Mouse (Mus musculus): ENCODE measurements around the gene Fam24a. TPM values are rescaled to one million over a fixed set of nuclear protein-coding genes. Genes with fewer than 3 reads are reported as not detected.

The Fam24a gene
- total RNA-seq, 2 experiments from 2014 or later, result not detected

DNA sequence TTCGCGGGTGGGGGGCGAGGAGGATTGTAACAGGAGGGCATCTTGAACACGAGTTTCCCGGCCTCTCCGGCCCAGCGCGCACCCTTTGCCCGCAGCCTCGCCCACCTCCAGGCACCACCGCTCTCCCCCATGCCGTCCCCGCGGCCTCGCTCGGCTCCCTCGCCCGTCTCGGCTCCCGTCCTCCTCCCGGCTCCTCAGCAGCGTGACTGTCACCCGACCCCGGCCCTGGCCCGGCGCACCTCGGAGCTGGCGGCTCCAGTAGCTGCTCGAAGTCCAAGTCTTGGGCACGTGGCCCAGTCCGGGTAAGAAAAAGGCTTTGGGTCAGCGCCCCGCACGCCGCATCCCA is 28.6 kb downstream of the Fam24a start:
- TF ChIP-seq CTCF (conservative IDR thresholded peaks at IDR 0.05), result no peak
- H3K27ac ChIP-seq, result peak overlapping the region; percentile 96
- peak overlapping the region; percentile 77 for H3K4me3 ChIP-seq
- no peak for DNase-seq (ENCODE audit: low spot score in 2 of 2)

DNA sequence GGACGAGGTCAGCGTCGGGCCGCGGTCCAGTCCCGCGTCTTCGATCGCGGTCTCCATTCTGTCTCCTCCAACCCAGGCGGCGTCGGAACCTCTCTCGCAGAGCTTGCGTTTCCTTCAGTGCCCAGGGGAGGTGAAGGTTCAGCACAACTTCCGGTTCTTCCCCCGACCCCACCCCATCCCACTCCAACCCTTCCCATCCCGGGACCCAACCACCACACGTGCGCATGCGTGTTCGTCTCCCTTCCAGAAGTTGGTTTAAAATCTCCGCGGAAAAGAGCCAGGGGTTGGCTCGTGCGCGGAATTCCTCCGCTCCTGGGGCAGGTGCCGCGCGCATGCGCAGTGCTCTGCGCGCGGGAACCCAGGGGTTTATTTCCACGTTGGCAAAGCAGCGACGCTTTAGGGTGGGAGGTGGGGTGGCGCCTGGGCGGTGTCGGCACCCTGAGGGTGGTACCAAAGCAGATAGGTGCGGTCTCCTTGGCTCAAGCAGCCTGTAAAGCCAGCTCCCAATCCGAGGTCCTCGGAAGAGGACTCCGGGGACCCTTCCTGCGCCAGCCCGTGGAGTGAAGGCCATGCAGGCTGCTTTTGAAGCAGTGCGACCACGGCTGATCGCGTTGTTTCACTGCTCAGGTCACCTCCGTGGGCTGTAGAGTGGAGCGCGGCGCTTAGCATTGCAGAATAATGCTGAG is 29.1 kb downstream of the Fam24a start, which contains the start of gene 2310057M21Rik:
2310057M21Rik (minus strand) TSS at position 145 of the 686 bp plus-strand sequence.
- DNase-seq (ENCODE audit: low spot score in 2 of 2), result peak; percentile 96

GRCm38 (mm10) chr7:131364131-131364530 is 30.5 kb downstream of the Fam24a start:
- Histone ChIP-seq H3K27ac (no peak overlapping the region), H3K4me3 (no peak overlapping the region)
- TF ChIP-seq CTCF (conservative IDR thresholded peaks at IDR 0.05), result no peak
- DNase-seq (ENCODE audit: low spot score in 2 of 2), result no peak

More for the DNA sequence above, 29.1 kb downstream of the Fam24a start, which contains the start of gene 2310057M21Rik:
- no peak; the same call in 1 of the 2 replicates for TF ChIP-seq CTCF (conservative IDR thresholded peaks at IDR 0.05)
- peak within 1 kb of the TSS; percentile 96 for H3K27ac ChIP-seq
- H3K4me3 ChIP-seq, result peak within 1 kb of the TSS; percentile 77

GRCm38 (mm10) chr7:131370648-131371469 is 37.2 kb downstream of the Fam24a start, which contains the start of gene Pstk:
Pstk (plus strand) TSS chr7:131371141.
- Histone ChIP-seq H3K27ac (peak within 1 kb of the TSS; percentile 100), H3K4me3 (peak within 1 kb of the TSS; percentile 67)
- peak; percentile 86 to 87 for DNase-seq (ENCODE audit: low spot score in 2 of 2)
- TF ChIP-seq CTCF (conservative IDR thresholded peaks at IDR 0.05), result peak; percentile 98

- peak overlapping the region; percentile 67 for H3K4me3 ChIP-seq
- H3K27ac ChIP-seq, result peak overlapping the region; percentile 100
- no peak for TF ChIP-seq CTCF (conservative IDR thresholded peaks at IDR 0.05)
- no peak for DNase-seq (ENCODE audit: low spot score in 2 of 2)
These were observed 37.8 kb downstream of the Fam24a start for GRCm38 (mm10) chr7:131371470-131371860.

- H3K4me3 ChIP-seq, result peak overlapping the region; percentile 67
- peak overlapping the region; percentile 100; the same call in 1 of the 2 replicates for H3K27ac ChIP-seq
- no peak for DNase-seq (ENCODE audit: low spot score in 2 of 2)
- TF ChIP-seq CTCF (conservative IDR thresholded peaks at IDR 0.05), result peak; percentile 43
These were observed 38.4 kb downstream of the Fam24a start for GRCm38 (mm10) chr7:131371880-131372651.

Other genes with a start within 250 kb of the Fam24a start
- not detected for gene 4933402N03Rik, start 187.6 kb upstream of the Fam24a start, total RNA-seq (2021)
- gene 5430419D17Rik, start 159.5 kb upstream of the Fam24a start, total RNA-seq (2021), result under 1 TPM in 1 of 2 experiments, not detected in 1; 0.05 TPM
- under 1 TPM in 1 of 2 experiments, not detected in 1; 0.15 TPM for gene Cuzd1, start 11.6 kb upstream of the Fam24a start, total RNA-seq (2021)
- not detected for gene Fam24b, start 4.3 kb upstream of the Fam24a start, total RNA-seq (2021)
- gene 2310057M21Rik, start 28.9 kb downstream of the Fam24a start, total RNA-seq (2021), result 10 to 100 TPM; 25.7 to 32.2 TPM
- 10 to 100 TPM; 50.1 to 57.4 TPM for gene Pstk, start 37.3 kb downstream of the Fam24a start, total RNA-seq (2021)
- gene Ikzf5, start 76.7 kb downstream of the Fam24a start, total RNA-seq (2021), result 10 to 100 TPM; 52.3 to 55.6 TPM
- gene Acadsb, start 76.7 kb downstream of the Fam24a start, total RNA-seq (2021), result 10 to 100 TPM; 83.9 to 92.3 TPM
- gene Hmx3, start 209.0 kb downstream of the Fam24a start, total RNA-seq (2021), result not detected
- not detected for gene Hmx2, start 214.9 kb downstream of the Fam24a start, total RNA-seq (2021)
- 10 to 100 TPM; 59.4 to 66.3 TPM for gene Bub3, start 226.4 kb downstream of the Fam24a start, total RNA-seq (2021)

All from layer of hippocampus, adult 2 months (tissue).